27 mouse cellular contexts compared by ENCODE assay signal in the genomic region with DNA sequence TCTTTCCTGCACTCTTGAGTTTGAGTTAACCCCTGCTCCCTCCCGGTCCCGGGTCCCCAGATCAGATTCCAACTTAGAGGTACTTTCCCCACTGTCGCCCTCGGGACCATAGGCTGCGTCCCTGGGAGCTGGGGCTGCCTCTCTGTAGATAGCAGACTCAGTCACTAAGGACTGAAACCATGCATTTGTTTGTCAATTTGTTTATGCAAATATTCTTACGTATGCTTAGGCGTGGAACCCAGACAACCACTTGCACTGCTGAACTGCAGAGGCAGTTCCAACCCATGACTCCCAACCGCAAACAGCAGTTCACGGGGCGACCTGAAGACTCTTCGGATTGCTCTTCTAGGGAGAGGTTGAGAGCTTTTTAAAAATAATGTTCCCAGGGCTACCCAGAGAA. TPM values are rescaled to one million over a fixed set of nuclear protein-coding genes. Genes with fewer than 3 reads are reported as not detected.
DNase-seq lines count a peak whose midpoint lies in the region; ATAC-seq and TF ChIP-seq lines count a peak whose summit lies in the region.
"Had no signal": no experiment of that assay in that cellular context is flagged by ENCODE, and none has a peak within 500 bp of the region (broad histone marks: within the 10 kb centered on the region; RNA-seq: fewer than 3 reads in every experiment).

No protein-coding gene starts in this region.

- H3K36me3 ChIP-seq in liver, embryonic 13.5 days, result no peaks in the 10 kb centered on the region
- peaks cover 10% of the 10 kb centered on the region; the same call in 1 of the 2 replicates for H3K36me3 ChIP-seq in E14TG2a.4 (ENCODE audit: insufficient read depth, low read length)
- H3K36me3 ChIP-seq in stomach, postnatal 0 days (ENCODE audit: control insufficient read depth, insufficient read depth, low read length), result no peaks in the 10 kb centered on the region
- H3K36me3 ChIP-seq: embryonic facial prominence, embryonic 10.5 days; embryonic facial prominence, embryonic 15.5 days; forebrain, embryonic 12.5 days; heart, embryonic 15.5 days; limb, embryonic 10.5 days; limb, embryonic 15.5 days; lung, embryonic 15.5 days; midbrain, embryonic 10.5 days had no signal

- H3K4me1 ChIP-seq in liver, embryonic 13.5 days (replicated peaks), result peaks cover 85% of the 10 kb centered on the region
- peaks cover 94% of the 10 kb centered on the region for H3K4me1 ChIP-seq in E14TG2a.4 (replicated peaks; ENCODE audit: low read depth, low read length)
- peaks cover 7% of the 10 kb centered on the region for H3K4me1 ChIP-seq in stomach, postnatal 0 days (replicated peaks; ENCODE audit: control insufficient read depth, insufficient read depth)

- H3K4me3 ChIP-seq in liver, embryonic 13.5 days (replicated peaks), result no peak overlapping the region
- H3K4me3 ChIP-seq in E14TG2a.4 (replicated peaks; ENCODE audit: low read length), result 0 out of 2 replicates have a peak overlapping the region, but pooled peaks have one; percentile 26
- no peak overlapping the region for H3K4me3 ChIP-seq in stomach, postnatal 0 days (ENCODE audit: low read depth, low read length)
- H3K4me3 ChIP-seq: embryonic facial prominence, embryonic 10.5 days; embryonic facial prominence, embryonic 15.5 days; forebrain, embryonic 12.5 days; heart, embryonic 15.5 days; limb, embryonic 10.5 days; limb, embryonic 15.5 days; lung, embryonic 15.5 days; midbrain, embryonic 10.5 days had no signal

- 68% methylated on average over 11 of the region's 11 CpGs for WGBS in liver, embryonic 13.5 days (ENCODE audit: insufficient replicate concordance)
- 65% methylated on average over 11 of the region's 11 CpGs for WGBS in stomach, postnatal 0 days

- peak; percentile 30 for DNase-seq in cerebellum, adult 9-11 months
- no peak for DNase-seq in cerebellum, postnatal 14 days
- no peak for DNase-seq in liver, embryonic 13.5 days
- no peak for DNase-seq in liver
- DNase-seq in stomach, postnatal 0 days (ENCODE audit: low spot score), result no peak
- DNase-seq in embryo, embryonic 10.5 days (ENCODE audit: low spot score), result no peak
- DNase-seq: adrenal gland, postnatal 25 days; cerebellum, adult 11-12 months; cerebellum, postnatal 10 days; gastrocnemius, postnatal 14 days; heart, adult 11 months; kidney, adult 18-20 months; kidney, postnatal 14 days; layer of hippocampus, adult 9-11 months; right cerebral cortex, postnatal 25 days; thymus, postnatal 14 days had no signal

- H3K27ac ChIP-seq in liver, embryonic 13.5 days, result 0 out of 2 replicates have a peak overlapping the region, but pooled peaks have one; percentile 36
- H3K27ac ChIP-seq in stomach, postnatal 0 days (replicated peaks), result peak overlapping the region; percentile 61; the same call in 1 of the 2 replicates
- H3K27ac ChIP-seq: embryonic facial prominence, embryonic 10.5 days; embryonic facial prominence, embryonic 15.5 days; forebrain, embryonic 12.5 days; limb, embryonic 10.5 days; limb, embryonic 15.5 days; lung, embryonic 15.5 days; midbrain, embryonic 10.5 days had no signal

- no peak overlapping the region for H3K9ac ChIP-seq in liver, embryonic 13.5 days
- H3K9ac ChIP-seq in stomach, postnatal 0 days (ENCODE audit: low read length), result no peak overlapping the region
- H3K9ac ChIP-seq: embryonic facial prominence, embryonic 15.5 days; forebrain, embryonic 12.5 days; heart, embryonic 15.5 days; limb, embryonic 15.5 days; lung, embryonic 15.5 days had no signal

- TF ChIP-seq CTCF in E14TG2a.4 (conservative IDR thresholded peaks at IDR 0.05; ENCODE audit: low read length), result no peak
- TF ChIP-seq CTCF in stomach, postnatal 0 days (IDR thresholded peaks at IDR 0.05; ENCODE audit: low read depth), result no peak

- H3K9me3 ChIP-seq in liver, embryonic 13.5 days (replicated peaks), result no peaks in the 10 kb centered on the region
- H3K9me3 ChIP-seq in E14TG2a.4 (ENCODE audit: low read length), result no peaks in the 10 kb centered on the region
- no peaks in the 10 kb centered on the region for H3K9me3 ChIP-seq in stomach, postnatal 0 days (ENCODE audit: control insufficient read depth, low read length)
- H3K9me3 ChIP-seq: embryonic facial prominence, embryonic 10.5 days; embryonic facial prominence, embryonic 15.5 days; forebrain, embryonic 12.5 days; heart, embryonic 15.5 days; limb, embryonic 10.5 days; limb, embryonic 15.5 days; lung, embryonic 15.5 days; midbrain, embryonic 10.5 days had no signal

- TF ChIP-seq EP300 in stomach, postnatal 0 days (optimal IDR thresholded peaks at IDR 0.05), result no peak

- H3K27me3 ChIP-seq in liver, embryonic 13.5 days, result peaks cover 19% of the 10 kb centered on the region
- H3K27me3 ChIP-seq in E14TG2a.4 (ENCODE audit: insufficient read depth, low read length), result no peaks in the 10 kb centered on the region
- no peaks in the 10 kb centered on the region for H3K27me3 ChIP-seq in stomach, postnatal 0 days (ENCODE audit: control insufficient read depth, insufficient read depth, low read length)
- H3K27me3 ChIP-seq: embryonic facial prominence, embryonic 15.5 days; heart, embryonic 15.5 days; limb, embryonic 15.5 days; lung, embryonic 15.5 days had no signal

- H3K4me2 ChIP-seq in liver, embryonic 13.5 days, result no peak overlapping the region
- no peak overlapping the region for H3K4me2 ChIP-seq in stomach, postnatal 0 days (replicated peaks; ENCODE audit: low read depth)
- H3K4me2 ChIP-seq: embryonic facial prominence, embryonic 15.5 days; forebrain, embryonic 12.5 days; heart, embryonic 15.5 days; limb, embryonic 15.5 days; lung, embryonic 15.5 days had no signal

- peak; percentile 5; the same call in 1 of the 2 replicates for ATAC-seq in liver, embryonic 13.5 days (ENCODE audit: low read depth)
- peak; percentile 44 for ATAC-seq in stomach, postnatal 0 days (ENCODE audit: low FRiP score, low TSS enrichment)
- ATAC-seq: hindbrain, embryonic 16.5 days; midbrain, embryonic 16.5 days had no signal

RNA-seq across cellular contexts. Expression of a gene that starts 8.2 kb away (rescaled TPM):
- 13.5 and 16.4 TPM in 2 replicates for polyA plus RNA-seq in liver, embryonic 13.5 days (2015; fragmentation: Nextera tagmentation; extraction: Ambion mirVana)
- polyA plus RNA-seq in stomach, postnatal 0 days (2015; fragmentation: Nextera tagmentation; extraction: Ambion mirVana), result 79.0 and 90.0 TPM in 2 replicates
